Mouse (Mus musculus): ENCODE results near the gene Sirt7. TPM values are rescaled to one million over a fixed set of nuclear protein-coding genes. Genes with fewer than 3 reads are reported as not detected.
"Not testable (repeated sequence)": the region's sequence is repeated elsewhere in the genome, so short reads cannot be mapped to it uniquely, and the experiment has no call there.

Sirt7 gene
- polyA plus RNA-seq, 1 experiment from 2014 or later: 36.1 TPM

DNA sequence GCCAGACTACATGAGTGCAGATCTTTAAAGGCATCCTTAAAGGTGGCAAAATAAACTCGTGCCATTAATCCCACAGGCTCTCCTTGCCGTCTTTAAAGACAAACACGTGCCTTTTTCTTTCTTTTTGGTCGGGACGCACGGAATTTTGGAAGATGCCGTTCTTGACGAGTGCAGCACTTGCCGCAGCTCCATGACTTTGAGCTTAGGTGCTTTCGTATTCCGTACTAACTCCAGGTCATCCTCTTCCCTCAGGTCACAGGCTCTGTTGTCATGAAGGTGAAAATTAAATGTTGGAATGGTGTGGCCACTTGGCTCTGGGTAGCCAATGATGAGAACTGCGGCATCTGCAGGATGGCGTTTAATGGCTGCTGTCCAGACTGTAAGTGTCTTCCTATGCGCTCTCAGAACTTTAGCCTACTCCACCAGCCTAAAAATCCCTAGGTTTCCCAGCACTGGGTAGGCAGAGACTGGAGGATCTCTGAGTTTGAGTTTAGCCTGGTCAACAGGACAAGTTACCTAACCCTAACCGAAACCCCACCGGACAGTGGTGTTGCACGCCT lies 26.0 kb downstream of the Sirt7 start:
- no peaks in the 10 kb centered on the region for H3K4me1 ChIP-seq (replicated peaks; ENCODE audit: control insufficient read depth, insufficient read depth)
- no peaks in the 10 kb centered on the region for H3K27me3 ChIP-seq (ENCODE audit: control insufficient read depth, insufficient read depth, low read length)
- peak overlapping the region; percentile 73 for H3K9ac ChIP-seq (ENCODE audit: low read length)
- H3K9me3 ChIP-seq (ENCODE audit: control insufficient read depth, low read length): no peaks in the 10 kb centered on the region
- ATAC-seq (ENCODE audit: low FRiP score, low TSS enrichment): no peak
- WGBS: 41% methylated on average over 17 of the region's 17 CpGs
- TF ChIP-seq EP300 (optimal IDR thresholded peaks at IDR 0.05) (no peak), CTCF (IDR thresholded peaks at IDR 0.05; ENCODE audit: low read depth) (no peak)
- H3K4me2 ChIP-seq (replicated peaks; ENCODE audit: low read depth): peak overlapping the region; percentile 69
- DNase-seq (ENCODE audit: low spot score): no peak
- peak overlapping the region; percentile 75; the same call in 1 of the 2 replicates for H3K27ac ChIP-seq (replicated peaks)
- H3K36me3 ChIP-seq (ENCODE audit: control insufficient read depth, insufficient read depth, low read length): peaks cover 21% of the 10 kb centered on the region; the same call in 1 of the 2 replicates
- peak overlapping the region; percentile 91 for H3K4me3 ChIP-seq (ENCODE audit: low read depth, low read length)

DNA sequence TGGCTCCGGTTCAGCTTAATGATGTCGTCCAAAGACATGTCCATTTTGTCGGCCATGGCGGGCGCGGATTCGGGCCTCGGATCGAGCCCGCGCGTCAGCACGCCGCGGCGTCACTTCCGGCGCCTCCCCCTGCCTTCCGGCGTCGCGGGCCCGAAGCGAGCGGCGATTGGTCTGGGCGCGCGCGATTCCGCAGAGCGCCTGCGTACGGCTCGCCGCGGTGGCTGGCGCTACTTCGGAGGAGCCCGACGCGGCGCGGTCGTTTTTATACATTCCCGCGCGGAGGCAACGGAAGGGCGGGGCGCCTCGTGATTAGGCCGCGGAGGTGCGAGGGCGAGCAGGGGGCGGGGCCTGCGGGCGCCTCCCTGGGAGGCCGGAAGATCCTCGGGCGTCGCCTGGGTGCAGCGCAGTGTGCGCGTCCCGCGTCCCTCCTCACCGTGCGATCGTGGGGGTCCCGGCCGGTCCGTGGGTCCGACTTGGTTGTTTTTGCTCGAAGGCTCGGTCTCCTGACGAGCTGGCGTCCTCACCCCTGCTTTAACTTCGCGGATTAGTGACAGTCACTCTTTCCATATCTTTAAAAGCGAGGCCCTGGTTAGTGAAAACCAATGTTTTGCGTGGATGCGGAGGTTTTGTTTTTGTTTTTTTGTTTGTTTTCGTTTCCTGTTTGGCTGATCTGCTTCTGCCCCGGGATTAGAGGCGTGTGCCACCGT lies 26.6 kb downstream of the Sirt7 start, which contains the start of the genes Alyref and Anapc11:
Alyref (minus strand) TSS at position 83 of the 707 bp plus-strand sequence.
Anapc11 (plus strand) TSS at position 139 of the 707 bp plus-strand sequence.
- H3K36me3 ChIP-seq (ENCODE audit: control insufficient read depth, insufficient read depth, low read length): peaks cover 26% of the 10 kb centered on the region
- H3K4me1 ChIP-seq (replicated peaks; ENCODE audit: control insufficient read depth, insufficient read depth): no peaks in the 10 kb centered on the region
- H3K4me3 ChIP-seq (ENCODE audit: low read depth, low read length): peak within 1 kb of the TSS; percentile 91
- no peaks in the 10 kb centered on the region for H3K9me3 ChIP-seq (ENCODE audit: control insufficient read depth, low read length)
- no peaks in the 10 kb centered on the region for H3K27me3 ChIP-seq (ENCODE audit: control insufficient read depth, insufficient read depth, low read length)
- ATAC-seq (ENCODE audit: low FRiP score, low TSS enrichment) (peak; percentile 98), DNase-seq (ENCODE audit: low spot score) (peak; percentile 97)
- WGBS: under 1% methylated on average over 84 of the region's 88 CpGs
- H3K9ac ChIP-seq (ENCODE audit: low read length): peak within 1 kb of the TSS; percentile 96
- H3K27ac ChIP-seq (replicated peaks): peak within 1 kb of the TSS; percentile 94
- no peak; the same call in 1 of the 2 replicates for TF ChIP-seq CTCF (IDR thresholded peaks at IDR 0.05; ENCODE audit: low read depth)
- TF ChIP-seq EP300 (optimal IDR thresholded peaks at IDR 0.05): peak; percentile 67
- peak within 1 kb of the TSS; percentile 91 for H3K4me2 ChIP-seq (replicated peaks; ENCODE audit: low read depth)

DNA sequence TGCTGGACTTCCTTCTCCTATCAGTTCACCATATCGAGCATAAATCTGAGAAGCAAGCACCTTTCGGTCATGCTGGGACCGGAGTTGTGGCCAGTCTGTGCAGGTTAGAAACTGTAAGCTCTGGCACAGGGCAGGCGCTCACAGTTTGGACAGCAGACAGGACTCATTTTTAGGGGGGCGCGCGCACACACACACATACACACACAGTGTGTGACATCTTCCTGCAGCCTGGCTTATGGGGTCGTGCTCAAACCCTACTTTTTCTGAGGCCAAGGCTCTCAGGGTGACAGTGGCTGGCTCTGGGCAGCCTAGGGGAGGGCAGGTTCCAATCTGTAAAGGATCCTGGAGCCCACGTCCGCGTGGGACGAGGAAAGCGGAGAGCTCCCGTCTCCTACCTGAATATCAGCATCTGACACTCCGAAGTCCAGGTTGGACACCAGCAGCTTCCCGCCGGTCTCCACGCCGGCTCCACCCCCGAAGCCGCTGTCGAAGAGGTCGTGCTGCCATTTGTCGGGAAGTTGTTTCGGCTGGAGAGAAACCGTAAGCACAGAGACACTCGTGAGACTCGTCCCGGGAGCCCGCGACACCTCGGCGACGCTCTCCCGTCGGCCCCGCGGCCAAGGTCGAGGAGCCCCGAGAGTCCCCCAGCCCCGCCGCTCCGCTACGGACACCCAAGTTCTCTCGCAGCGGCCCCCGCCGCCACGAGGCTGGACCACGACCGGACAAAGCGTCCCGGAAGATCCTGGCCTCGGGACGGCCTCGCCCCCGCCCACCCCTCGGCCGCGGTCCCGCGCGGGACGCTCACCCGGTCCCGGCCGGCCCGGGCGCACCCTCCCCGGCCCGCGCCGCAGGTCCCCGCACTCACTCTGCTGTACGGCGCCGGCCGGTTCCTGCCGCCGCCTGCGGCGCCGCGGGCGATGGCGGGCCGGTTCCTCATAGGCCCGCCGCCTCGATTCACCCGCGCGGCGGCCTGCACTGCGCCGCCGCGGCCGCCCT lies 27.5 kb downstream of the Sirt7 start:
- WGBS: 2% methylated on average over 71 of the region's 99 CpGs
- peak overlapping the region; percentile 91 for H3K4me2 ChIP-seq (replicated peaks; ENCODE audit: low read depth)
- no peaks in the 10 kb centered on the region for H3K9me3 ChIP-seq (ENCODE audit: control insufficient read depth, low read length)
- H3K27ac ChIP-seq (replicated peaks): peak overlapping the region; percentile 94
- DNase-seq (ENCODE audit: low spot score) (peak; percentile 50), ATAC-seq (ENCODE audit: low FRiP score, low TSS enrichment) (peak; percentile 55)
- no peaks in the 10 kb centered on the region for H3K27me3 ChIP-seq (ENCODE audit: control insufficient read depth, insufficient read depth, low read length)
- peak overlapping the region; percentile 96 for H3K9ac ChIP-seq (ENCODE audit: low read length)
- peak overlapping the region; percentile 91 for H3K4me3 ChIP-seq (ENCODE audit: low read depth, low read length)
- peaks cover 30% of the 10 kb centered on the region for H3K36me3 ChIP-seq (ENCODE audit: control insufficient read depth, insufficient read depth, low read length)
- no peaks in the 10 kb centered on the region for H3K4me1 ChIP-seq (replicated peaks; ENCODE audit: control insufficient read depth, insufficient read depth)
- TF ChIP-seq EP300 (optimal IDR thresholded peaks at IDR 0.05): no peak
- no peak for TF ChIP-seq CTCF (IDR thresholded peaks at IDR 0.05; ENCODE audit: low read depth)

DNA sequence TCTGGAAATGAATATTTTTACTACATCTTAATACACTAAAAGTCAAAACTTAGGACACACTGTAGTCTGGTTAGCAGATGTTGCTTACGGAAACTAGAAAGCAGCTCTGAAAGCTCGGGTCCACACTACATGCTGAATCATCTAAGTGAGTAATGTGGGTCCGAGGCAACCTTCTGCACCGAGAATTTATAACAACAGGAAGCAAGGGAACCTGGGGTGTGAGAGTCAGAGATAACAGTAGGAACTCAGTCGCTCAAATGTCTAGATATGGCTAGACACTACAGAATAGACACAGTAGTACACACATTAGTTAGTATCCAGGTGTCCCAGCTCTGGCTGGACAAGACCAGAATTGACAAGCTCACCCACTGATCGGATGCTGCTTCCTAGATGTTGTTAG lies 36.5 kb downstream of the Sirt7 start:
- no peaks in the 10 kb centered on the region for H3K9me3 ChIP-seq (ENCODE audit: control insufficient read depth, low read length)
- no peak for DNase-seq (ENCODE audit: low spot score)
- H3K9ac ChIP-seq (ENCODE audit: low read length): no peak overlapping the region
- TF ChIP-seq EP300 (optimal IDR thresholded peaks at IDR 0.05): no peak
- TF ChIP-seq CTCF (IDR thresholded peaks at IDR 0.05; ENCODE audit: low read depth): no peak
- ATAC-seq (ENCODE audit: low FRiP score, low TSS enrichment): no peak
- H3K27ac ChIP-seq (replicated peaks): no peak overlapping the region
- no peak overlapping the region for H3K4me2 ChIP-seq (replicated peaks; ENCODE audit: low read depth)
- H3K27me3 ChIP-seq (ENCODE audit: control insufficient read depth, insufficient read depth, low read length): no peaks in the 10 kb centered on the region
- no peak overlapping the region for H3K4me3 ChIP-seq (ENCODE audit: low read depth, low read length)
- H3K4me1 ChIP-seq (replicated peaks; ENCODE audit: control insufficient read depth, insufficient read depth): no peaks in the 10 kb centered on the region
- 87% methylated on average over 6 of the region's 6 CpGs for WGBS
- peaks cover 25% of the 10 kb centered on the region for H3K36me3 ChIP-seq (ENCODE audit: control insufficient read depth, insufficient read depth, low read length)

DNA sequence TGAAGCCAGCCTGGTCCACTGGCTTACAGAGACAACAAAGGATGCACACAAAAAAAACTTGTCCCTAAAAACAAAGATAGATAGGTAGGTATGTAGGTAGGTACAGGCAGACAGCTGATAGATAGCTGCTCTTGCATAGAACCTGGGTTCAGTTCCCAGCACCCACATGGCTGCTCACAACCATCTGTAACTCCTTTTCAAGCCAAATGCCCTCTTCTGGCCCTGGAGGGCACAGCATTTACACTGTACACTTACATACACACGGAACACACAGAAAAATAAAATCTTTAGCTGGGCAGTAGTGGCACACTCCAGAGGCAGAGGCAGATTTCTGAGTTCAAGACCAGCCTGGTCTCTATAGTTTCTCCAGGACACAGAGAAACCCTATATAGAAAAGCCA lies 41.1 kb downstream of the Sirt7 start:
- ATAC-seq (ENCODE audit: low FRiP score, low TSS enrichment): no peak
- H3K27me3 ChIP-seq (ENCODE audit: control insufficient read depth, insufficient read depth, low read length): no peaks in the 10 kb centered on the region
- 90% methylated on average over 1 of the region's 1 CpGs for WGBS
- H3K4me2 ChIP-seq (replicated peaks; ENCODE audit: low read depth): no peak overlapping the region
- no peaks in the 10 kb centered on the region for H3K9me3 ChIP-seq (ENCODE audit: control insufficient read depth, low read length)
- peaks cover 7% of the 10 kb centered on the region for H3K4me1 ChIP-seq (replicated peaks; ENCODE audit: control insufficient read depth, insufficient read depth)
- H3K4me3 ChIP-seq (ENCODE audit: low read depth, low read length): no peak overlapping the region
- no peak overlapping the region for H3K9ac ChIP-seq (ENCODE audit: low read length)
- DNase-seq (ENCODE audit: low spot score): no peak
- TF ChIP-seq CTCF (IDR thresholded peaks at IDR 0.05; ENCODE audit: low read depth) (no peak), EP300 (optimal IDR thresholded peaks at IDR 0.05) (no peak)
- no peak overlapping the region for H3K27ac ChIP-seq (replicated peaks)
- peaks cover 17% of the 10 kb centered on the region for H3K36me3 ChIP-seq (ENCODE audit: control insufficient read depth, insufficient read depth, low read length)

DNA sequence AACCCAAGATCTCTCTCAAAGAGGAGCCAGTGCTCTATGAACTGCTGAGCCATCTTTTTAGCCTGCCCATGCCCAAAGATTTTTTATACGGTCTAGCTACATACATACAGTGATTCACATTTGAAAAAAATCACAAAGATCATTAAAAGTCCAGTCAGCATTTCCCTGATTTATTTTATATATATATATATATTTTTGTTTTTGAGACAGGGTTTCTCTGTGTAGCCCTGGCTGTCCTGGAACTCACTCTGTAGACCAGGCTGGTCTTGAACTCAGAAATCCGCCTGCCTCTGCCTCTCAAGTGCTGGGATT lies 42.1 kb downstream of the Sirt7 start:
- H3K4me2 ChIP-seq (replicated peaks; ENCODE audit: low read depth); H3K4me3 ChIP-seq (ENCODE audit: low read depth, low read length); H3K4me1 ChIP-seq (replicated peaks; ENCODE audit: control insufficient read depth, insufficient read depth); H3K9ac ChIP-seq (ENCODE audit: low read length); DNase-seq (ENCODE audit: low spot score); ATAC-seq (ENCODE audit: low FRiP score, low TSS enrichment); H3K27ac ChIP-seq (replicated peaks); H3K9me3 ChIP-seq (ENCODE audit: control insufficient read depth, low read length); H3K27me3 ChIP-seq (ENCODE audit: control insufficient read depth, insufficient read depth, low read length): not testable (repeated sequence)
- WGBS: 87% methylated on average over 2 of the region's 2 CpGs
- peaks cover 24% of the 10 kb centered on the region for H3K36me3 ChIP-seq (ENCODE audit: control insufficient read depth, insufficient read depth, low read length)

Data from stomach, postnatal 0 days (tissue).